Comparison of ENCODE assay signal across 33 mouse cellular contexts in the genomic region with DNA sequence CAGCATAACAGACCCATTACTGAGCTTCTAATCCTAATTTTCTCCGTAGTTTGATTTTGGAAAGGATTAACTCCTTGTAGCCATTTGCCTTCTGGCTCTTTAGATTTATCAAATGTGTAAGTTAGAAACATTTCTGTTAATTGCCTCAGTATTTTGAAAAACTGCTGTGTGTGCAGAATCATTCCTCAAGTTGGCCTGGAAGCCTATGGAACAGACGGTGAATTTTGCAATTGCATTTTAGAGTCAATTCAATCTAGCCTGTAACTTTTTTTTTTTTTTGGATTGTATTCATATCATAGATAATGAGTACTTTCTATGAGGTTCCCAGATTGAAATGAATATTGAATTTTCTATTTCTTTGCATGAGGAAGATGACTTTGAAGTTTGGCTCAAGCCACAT.
"Had no signal": no experiment of that assay in that cellular context is flagged by ENCODE, and none has a peak within 500 bp of the region (broad histone marks: within the 10 kb centered on the region; RNA-seq: fewer than 3 reads in every experiment).

No protein-coding gene starts in this region.

- DNase-seq: left cerebral cortex, postnatal 4 days; liver; liver, embryonic 13.5 days; liver, postnatal 0 days; lung, adult 18-20 months; lung, adult 2 months; lung, embryonic 14.5 days; lung, postnatal 10 days; lung, postnatal 14 days; lung, postnatal 36 days; lung, postnatal 4 days; midbrain, embryonic 14.5 days had no signal

- H3K27ac ChIP-seq: limb, embryonic 10.5 days; limb, embryonic 12.5 days; limb, embryonic 13.5 days; limb, embryonic 15.5 days; liver, embryonic 12.5 days; liver, embryonic 13.5 days; liver, embryonic 14.5 days; liver, embryonic 15.5 days; lung, embryonic 15.5 days; macrophage; midbrain, embryonic 10.5 days; midbrain, embryonic 12.5 days; midbrain, embryonic 13.5 days; midbrain, embryonic 15.5 days; neural tube, embryonic 12.5 days; neural tube, embryonic 13.5 days had no signal

- ATAC-seq: liver, embryonic 12.5 days; liver, postnatal 0 days; lung, postnatal 0 days; midbrain, embryonic 13.5 days; midbrain, embryonic 15.5 days; midbrain, embryonic 16.5 days had no signal

- H3K27me3 ChIP-seq: limb, embryonic 12.5 days; limb, embryonic 13.5 days; limb, embryonic 15.5 days; liver, embryonic 12.5 days; liver, embryonic 13.5 days; liver, embryonic 15.5 days; lung, embryonic 15.5 days; megakaryocyte, embryonic 14.5 days; midbrain, embryonic 12.5 days; midbrain, embryonic 13.5 days; midbrain, embryonic 15.5 days; neural tube, embryonic 12.5 days; neural tube, embryonic 13.5 days had no signal

- H3K36me3 ChIP-seq: limb, embryonic 10.5 days; limb, embryonic 12.5 days; limb, embryonic 13.5 days; limb, embryonic 15.5 days; liver, embryonic 12.5 days; liver, embryonic 13.5 days; liver, embryonic 15.5 days; lung, embryonic 15.5 days; midbrain, embryonic 10.5 days; midbrain, embryonic 12.5 days; midbrain, embryonic 13.5 days; midbrain, embryonic 15.5 days; neural tube, embryonic 12.5 days; neural tube, embryonic 13.5 days had no signal

- H3K4me1 ChIP-seq: limb, embryonic 10.5 days; limb, embryonic 12.5 days; limb, embryonic 13.5 days; limb, embryonic 15.5 days; liver, embryonic 12.5 days; liver, embryonic 13.5 days; liver, embryonic 15.5 days; megakaryocyte, embryonic 14.5 days; midbrain, embryonic 10.5 days; midbrain, embryonic 12.5 days; midbrain, embryonic 13.5 days; midbrain, embryonic 15.5 days; neural tube, embryonic 12.5 days; neural tube, embryonic 13.5 days had no signal

- H3K9me3 ChIP-seq: limb, embryonic 10.5 days; limb, embryonic 12.5 days; limb, embryonic 13.5 days; limb, embryonic 15.5 days; liver, embryonic 12.5 days; liver, embryonic 13.5 days; liver, embryonic 15.5 days; lung, embryonic 15.5 days; megakaryocyte, embryonic 14.5 days; midbrain, embryonic 10.5 days; midbrain, embryonic 12.5 days; midbrain, embryonic 13.5 days; midbrain, embryonic 15.5 days; neural tube, embryonic 12.5 days; neural tube, embryonic 13.5 days had no signal

- H3K9ac ChIP-seq: limb, embryonic 12.5 days; limb, embryonic 13.5 days; limb, embryonic 15.5 days; liver, embryonic 12.5 days; liver, embryonic 13.5 days; liver, embryonic 14.5 days; liver, embryonic 15.5 days; liver, postnatal 0 days; lung, embryonic 14.5 days; lung, embryonic 15.5 days; midbrain, embryonic 12.5 days; midbrain, embryonic 13.5 days; midbrain, embryonic 15.5 days; neural tube, embryonic 12.5 days; neural tube, embryonic 13.5 days had no signal

- H3K4me2 ChIP-seq: limb, embryonic 12.5 days; limb, embryonic 13.5 days; limb, embryonic 15.5 days; liver, embryonic 11.5 days; liver, embryonic 12.5 days; liver, embryonic 13.5 days; liver, embryonic 15.5 days; lung, embryonic 14.5 days; lung, embryonic 15.5 days; midbrain, embryonic 11.5 days; midbrain, embryonic 12.5 days; midbrain, embryonic 13.5 days; midbrain, embryonic 15.5 days; neural tube, embryonic 12.5 days; neural tube, embryonic 13.5 days had no signal

- H3K4me3 ChIP-seq: limb, embryonic 10.5 days; limb, embryonic 12.5 days; limb, embryonic 13.5 days; limb, embryonic 15.5 days; liver, embryonic 12.5 days; liver, embryonic 13.5 days; liver, embryonic 15.5 days; lung, embryonic 15.5 days; megakaryocyte, embryonic 14.5 days; midbrain, embryonic 10.5 days; midbrain, embryonic 12.5 days; midbrain, embryonic 13.5 days; midbrain, embryonic 15.5 days; myocyte; neural tube, embryonic 12.5 days; neural tube, embryonic 13.5 days had no signal
